Comparison of ENCODE assay signal across 31 mouse cellular contexts in the genomic region with DNA sequence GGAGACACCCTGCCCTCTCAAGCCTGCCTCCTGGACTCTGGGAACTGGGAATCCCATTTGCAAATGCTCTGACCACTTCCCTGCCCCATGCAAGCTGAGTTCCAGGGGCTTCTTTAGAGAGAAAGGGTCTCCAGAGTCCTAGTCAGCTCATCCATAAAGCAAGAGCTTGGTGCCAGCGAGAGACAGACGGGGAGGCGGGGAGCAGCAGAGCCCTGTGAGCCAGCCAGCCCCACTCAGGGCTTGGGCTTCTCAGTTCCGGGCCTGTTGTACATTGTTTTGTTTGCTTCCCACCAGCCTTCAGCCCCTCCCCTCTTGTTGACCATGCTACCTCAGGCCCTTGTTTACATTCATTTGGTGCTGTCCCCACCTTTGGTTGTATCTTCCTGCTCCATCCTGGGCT.
A peak's percentile ranks its signal among the peaks of the same experiment; 100 is the strongest.
DNase-seq lines count a peak whose midpoint lies in the region; ATAC-seq and TF ChIP-seq lines count a peak whose summit lies in the region.
"Had no signal": no experiment of that assay in that cellular context is flagged by ENCODE, and none has a peak within 500 bp of the region (broad histone marks: within the 10 kb centered on the region; RNA-seq: fewer than 3 reads in every experiment).

No protein-coding gene starts in this region.

- H3K9me3 ChIP-seq in forebrain, embryonic 15.5 days: no peaks in the 10 kb centered on the region
- no peaks in the 10 kb centered on the region for H3K9me3 ChIP-seq in liver, embryonic 12.5 days (replicated peaks)
- H3K9me3 ChIP-seq: embryonic facial prominence, embryonic 10.5 days; embryonic facial prominence, embryonic 15.5 days; heart, embryonic 12.5 days; limb, embryonic 13.5 days; neural tube, embryonic 12.5 days; stomach, embryonic 15.5 days had no signal

- TF ChIP-seq POLR2A in brain, embryonic 14.5 days (IDR thresholded peaks at IDR 0.05; ENCODE audit: borderline replicate concordance, extremely low read depth, insufficient read depth, insufficient read length, poor library complexity, severe bottlenecking): no peak

- 32% methylated on average over 4 of the region's 4 CpGs for WGBS in forebrain, embryonic 15.5 days
- 42% methylated on average over 4 of the region's 4 CpGs for WGBS in liver, embryonic 12.5 days (ENCODE audit: insufficient replicate concordance)

- no peaks in the 10 kb centered on the region for H3K27me3 ChIP-seq in forebrain, embryonic 15.5 days
- H3K27me3 ChIP-seq in liver, embryonic 12.5 days (replicated peaks): 0 out of 2 replicates have a peak, but pooled peaks cover 2% of the 10 kb centered on the region
- H3K27me3 ChIP-seq: embryonic facial prominence, embryonic 15.5 days; heart, embryonic 12.5 days; limb, embryonic 13.5 days; neural tube, embryonic 12.5 days; Patski; stomach, embryonic 15.5 days had no signal

- no peak overlapping the region for H3K27ac ChIP-seq in forebrain, embryonic 15.5 days (replicated peaks)
- H3K27ac ChIP-seq in liver, embryonic 12.5 days: no peak overlapping the region
- H3K27ac ChIP-seq: embryonic facial prominence, embryonic 10.5 days; embryonic facial prominence, embryonic 15.5 days; gastrocnemius, adult 2 months; limb, embryonic 13.5 days; neural tube, embryonic 12.5 days; stomach, embryonic 15.5 days had no signal

- DNase-seq in cerebellum, postnatal 14 days: peak; percentile 42 to 47
- DNase-seq in cerebellum, postnatal 4 days (ENCODE audit: low spot score in 2 of 2): no peak
- peak; percentile 34 for DNase-seq in left cerebral cortex, postnatal 4 days
- no peak for DNase-seq in left cerebral cortex, postnatal 36 days (ENCODE audit: low spot score in 2 of 2)
- DNase-seq in brain, embryonic 14.5 days (ENCODE audit: low read depth): peak; percentile 73
- DNase-seq: adrenal gland, postnatal 10 days; cerebellum, adult 11 months; cerebellum, adult 9-11 months; gastrocnemius, adult 2 months; gastrocnemius, postnatal 36 days; heart, adult 18-20 months; heart, postnatal 4 days; kidney, adult 11 months; kidney, postnatal 14 days; liver, postnatal 0 days; lung, postnatal 36 days; thymus, postnatal 14 days had no signal

- no peak overlapping the region for H3K4me2 ChIP-seq in forebrain, embryonic 15.5 days (replicated peaks)
- H3K4me2 ChIP-seq in liver, embryonic 12.5 days: no peak overlapping the region
- H3K4me2 ChIP-seq: embryonic facial prominence, embryonic 15.5 days; heart, embryonic 12.5 days; limb, embryonic 13.5 days; liver, embryonic 11.5 days; neural tube, embryonic 12.5 days; stomach, embryonic 15.5 days had no signal

- H3K36me3 ChIP-seq in forebrain, embryonic 15.5 days: no peaks in the 10 kb centered on the region
- no peaks in the 10 kb centered on the region for H3K36me3 ChIP-seq in liver, embryonic 12.5 days
- H3K36me3 ChIP-seq: embryonic facial prominence, embryonic 10.5 days; embryonic facial prominence, embryonic 15.5 days; heart, embryonic 12.5 days; limb, embryonic 13.5 days; neural tube, embryonic 12.5 days; stomach, embryonic 15.5 days had no signal

- no peak overlapping the region for H3K4me3 ChIP-seq in forebrain, embryonic 15.5 days
- no peak overlapping the region for H3K4me3 ChIP-seq in liver, embryonic 12.5 days
- H3K4me3 ChIP-seq: embryonic facial prominence, embryonic 10.5 days; embryonic facial prominence, embryonic 15.5 days; gastrocnemius, adult 2 months; heart, embryonic 12.5 days; limb, embryonic 13.5 days; myocyte; neural tube, embryonic 12.5 days; stomach, embryonic 15.5 days had no signal

- H3K4me1 ChIP-seq in forebrain, embryonic 15.5 days: peaks cover 30% of the 10 kb centered on the region
- peaks cover 5% of the 10 kb centered on the region; the same call in 1 of the 2 replicates for H3K4me1 ChIP-seq in liver, embryonic 12.5 days
- H3K4me1 ChIP-seq: limb, embryonic 13.5 days; stomach, embryonic 15.5 days had no signal

- no peak overlapping the region for H3K9ac ChIP-seq in forebrain, embryonic 15.5 days (replicated peaks)
- no peak overlapping the region for H3K9ac ChIP-seq in liver, embryonic 12.5 days
- H3K9ac ChIP-seq: embryonic facial prominence, embryonic 15.5 days; heart, embryonic 12.5 days; limb, embryonic 13.5 days; liver, postnatal 0 days; neural tube, embryonic 12.5 days; stomach, embryonic 15.5 days had no signal

- intact Hi-C loops in left cerebral cortex, postnatal 4 days (cut with DNase I): no loop called here
- intact Hi-C loops in left cerebral cortex, postnatal 36 days (cut with DNase I): no loop called here

- ATAC-seq in forebrain, embryonic 15.5 days (replicated peaks): peak; percentile 65; the same call in 1 of the 2 replicates
- ATAC-seq in CD4-positive, CD25-positive, alpha-beta regulatory T cell, adult 4 months: no peak
- no peak for ATAC-seq in liver, embryonic 12.5 days
- ATAC-seq: inflammation-experienced regulatory T-cells, adult 6 months; liver, postnatal 0 days; midbrain, embryonic 16.5 days; Patski had no signal

- no peak for TF ChIP-seq CTCF in brain, embryonic 14.5 days (IDR thresholded peaks at IDR 0.05; ENCODE audit: borderline replicate concordance, extremely low read depth, insufficient read depth, insufficient read length)

Comparison
In these comparisons a context has a peak if more than half of its experiments do, and no peak if none do; other contexts are left out.
1. DNase-seq: peak in cerebellum, postnatal 14 days (2 of 2), left cerebral cortex, postnatal 4 days (single experiment) and brain, embryonic 14.5 days (single experiment); none in cerebellum, postnatal 4 days (0 of 2) and left cerebral cortex, postnatal 36 days (0 of 2).